Mouse (Mus musculus): ENCODE data around the gene Fadd.

Gene Fadd

GRCm38 (mm10) chr7:144572234-144572633, 10.0 kb downstream of the Fadd start:
- peak; percentile 30 for DNase-seq

GRCm38 (mm10) chr7:144571598-144571997, 10.7 kb downstream of the Fadd start:
- DNase-seq: peak; percentile 65

GRCm38 (mm10) chr7:144569428-144569827, 12.8 kb downstream of the Fadd start:
- peak; percentile 59 for DNase-seq

- no peak for DNase-seq
Observed at GRCm38 (mm10) chr7:144568091-144568490, 14.2 kb downstream of the Fadd start.

GRCm38 (mm10) chr7:144566921-144567682, 15.2 kb downstream of the Fadd start:
- DNase-seq: no peak

- peak; percentile 67 for DNase-seq
Observed at GRCm38 (mm10) chr7:144563456-144564155, 18.7 kb downstream of the Fadd start.

GRCm38 (mm10) chr7:144562016-144562415, 20.2 kb downstream of the Fadd start:
- DNase-seq: peak; percentile 31

- DNase-seq: no peak
Observed at GRCm38 (mm10) chr7:144560594-144560993, 21.7 kb downstream of the Fadd start.

GRCm38 (mm10) chr7:144558552-144558951, 23.7 kb downstream of the Fadd start:
- no peak for DNase-seq

GRCm38 (mm10) chr7:144554123-144554472, 28.2 kb downstream of the Fadd start:
- no peak for DNase-seq

GRCm38 (mm10) chr7:144553237-144554122, 28.8 kb downstream of the Fadd start, which contains the start of gene Ppfia1:
Gene Ppfia1, minus strand, starts transcription at chr7:144553729.
- DNase-seq: peak; percentile 99

- no peak for DNase-seq
Observed at GRCm38 (mm10) chr7:144552274-144552673, 30.0 kb downstream of the Fadd start.

- no peak for DNase-seq
Observed at GRCm38 (mm10) chr7:144550811-144551210, 31.5 kb downstream of the Fadd start.

- DNase-seq: no peak
Observed at GRCm38 (mm10) chr7:144549904-144550566, 32.2 kb downstream of the Fadd start.

- DNase-seq: peak; percentile 20
Observed at GRCm38 (mm10) chr7:144545231-144545630, 37.0 kb downstream of the Fadd start.

- DNase-seq: no peak
Observed at GRCm38 (mm10) chr7:144541351-144541750, 40.9 kb downstream of the Fadd start.

GRCm38 (mm10) chr7:144539146-144539545, 43.1 kb downstream of the Fadd start:
- no peak for DNase-seq

- no peak for DNase-seq
Observed at GRCm38 (mm10) chr7:144538030-144538644, 44.1 kb downstream of the Fadd start.

GRCm38 (mm10) chr7:144536367-144536766, 45.9 kb downstream of the Fadd start:
- DNase-seq: no peak

- DNase-seq: peak; percentile 22
Observed at GRCm38 (mm10) chr7:144534773-144535172, 47.5 kb downstream of the Fadd start.

- peak; percentile 21 for DNase-seq
Observed at GRCm38 (mm10) chr7:144531585-144532378, 50.5 kb downstream of the Fadd start.

All from kidney, postnatal 10 days (tissue).